Mouse (Mus musculus) megakaryocyte, embryonic 14.5 days (primary cell): ENCODE data around the gene Gm43302.
"Not testable (repeated sequence)": the region's sequence is repeated elsewhere in the genome, so short reads cannot be mapped to it uniquely, and the experiment has no call there.

Experiments
- FLI1 ChIP-seq: IDR thresholded peaks from 2 replicates; pipeline ENCODE4 v1.6.1; 2012; ENCODE audit warnings: low read length, inconsistent platforms, mixed read lengths
- GATA1 ChIP-seq: IDR thresholded peaks from 3 replicates; pipeline ENCODE4 v1.6.1; 2012; ENCODE audit warnings: mixed read lengths, low read length, inconsistent platforms, borderline replicate concordance

DNA sequence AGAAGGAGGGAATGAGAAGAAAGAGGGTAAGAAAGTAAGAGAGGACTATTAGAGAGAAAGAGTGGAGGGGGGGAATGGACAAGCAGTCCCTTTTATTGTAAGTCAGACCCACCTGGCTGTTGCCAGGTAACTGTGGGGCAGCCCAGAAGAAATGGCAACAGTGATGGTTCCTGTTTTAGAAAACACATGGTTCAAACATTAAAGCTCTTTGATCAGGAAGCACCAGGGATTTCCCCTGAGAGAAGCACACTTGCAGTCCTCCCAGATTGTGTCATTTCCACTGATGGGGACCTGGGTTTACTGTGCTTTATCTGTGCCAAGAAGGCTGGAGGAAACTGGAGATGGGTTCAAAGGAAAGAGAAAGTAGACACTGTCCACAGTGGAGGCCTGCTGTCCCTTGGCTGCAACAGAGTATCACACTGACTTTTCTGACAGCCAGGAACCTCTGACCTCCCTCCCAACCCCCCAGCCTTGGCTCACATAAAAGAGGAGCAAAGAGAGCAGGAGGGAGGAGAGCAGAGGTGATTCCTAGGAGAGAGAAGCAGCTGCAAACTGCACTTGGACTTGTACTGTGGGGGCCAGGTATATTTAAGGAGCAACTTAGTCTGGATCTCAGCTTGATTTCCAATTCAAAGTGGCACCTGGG lies 95.5 kb downstream of the Gm43302 start:
- TF ChIP-seq GATA1, FLI1: not testable (repeated sequence)
